Mouse (Mus musculus) midbrain, embryonic 15.5 days (tissue): ENCODE measurements around the gene Gtf2ird2. TPM values are rescaled to one million over a fixed set of nuclear protein-coding genes. Genes with fewer than 3 reads are reported as not detected.

Experiments used
- ATAC-seq: fragments of 200-750 bp; cut with Nextera tagmentation; replicated peaks from 2 replicates; pipeline ENCODE4 v1.8.0; 2017; ENCODE audit warnings: moderate TSS enrichment
- H3K27ac ChIP-seq: fragments of 300-500 bp; sonication (generic); 2 replicates; pipeline ENCODE4 v1.5.1; 2015; ENCODE audit warnings: mild to moderate bottlenecking, inconsistent platforms
- H3K27me3 ChIP-seq: fragments of 300-500 bp; sonication (generic); replicated peaks from 2 replicates; pipeline ENCODE4 v1.6.1; 2015; ENCODE audit warnings: inconsistent platforms
- H3K36me3 ChIP-seq: fragments of 300-500 bp; sonication (generic); replicated peaks from 2 replicates; pipeline ENCODE4 v1.6.1; 2015; ENCODE audit warnings: inconsistent platforms
- H3K4me1 ChIP-seq: fragments of 300-500 bp; sonication (generic); 2 replicates; pipeline ENCODE4 v1.6.1; 2015; ENCODE audit warnings: inconsistent platforms
- H3K4me2 ChIP-seq: fragments of 300-500 bp; sonication (generic); 2 replicates; pipeline ENCODE4 v1.6.1; 2015; ENCODE audit warnings: inconsistent platforms, mild to moderate bottlenecking, moderate library complexity
- H3K4me3 ChIP-seq: fragments of 300-500 bp; sonication (generic); 2 replicates; pipeline ENCODE4 v1.5.1; 2015; ENCODE audit warnings: mild to moderate bottlenecking, inconsistent platforms
- H3K9ac ChIP-seq: fragments of 300-500 bp; sonication (generic); 2 replicates; pipeline ENCODE4 v1.6.1; 2015; ENCODE audit warnings: mild to moderate bottlenecking, inconsistent platforms
- H3K9me3 ChIP-seq: fragments of 300-500 bp; sonication (generic); 2 replicates; pipeline ENCODE4 v1.6.1; 2016; ENCODE audit warnings: inconsistent platforms
- WGBS: fragments of 180-500 bp; shearing (Covaris S2); methylation state at CpG from one replicate; pipeline ENCODE4 v1.1.7; 2015; ENCODE audit warnings: mixed read lengths; 5-methylcytosine and 5-hydroxymethylcytosine counted together
- polyA plus RNA-seq: library from polyadenylated mRNA; unstranded; fragments of >200 nt; fragmentation: Nextera tagmentation; extraction: Ambion mirVana; gene quantifications from 2 replicates; pipeline ENCODE4 v1.2.1, GENCODE M21; 2015

The Gtf2ird2 gene
- polyA plus RNA-seq, 1 experiment from 2014 or later: 17.9 TPM

DNA sequence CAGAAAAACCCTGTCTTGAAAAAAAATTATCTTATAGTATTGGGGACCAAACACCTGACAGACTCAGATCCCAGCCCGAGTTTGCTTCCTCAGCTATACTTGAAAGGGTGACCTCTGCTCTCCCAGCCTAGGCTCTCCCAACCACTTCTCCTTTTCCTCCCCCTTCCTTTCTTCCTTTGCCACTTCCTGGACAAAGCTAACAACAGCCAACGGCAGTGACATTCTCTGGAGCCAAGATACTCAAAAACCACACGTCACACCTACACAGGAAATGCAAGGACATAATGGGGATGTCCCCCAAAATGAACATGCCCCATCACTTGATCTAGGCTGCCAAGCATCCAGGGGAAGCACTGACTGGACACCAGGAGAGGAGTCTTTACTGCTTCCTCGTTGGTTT is 74.6 kb downstream of the Gtf2ird2 start:
- H3K27ac ChIP-seq: no peak overlapping the region
- H3K4me2 ChIP-seq: no peak overlapping the region
- H3K4me3 ChIP-seq: no peak overlapping the region
- H3K9ac ChIP-seq: no peak overlapping the region
- ATAC-seq: no peak
- peaks cover 87% of the 10 kb centered on the region for H3K36me3 ChIP-seq
- H3K4me1 ChIP-seq: no peaks in the 10 kb centered on the region
- no peaks in the 10 kb centered on the region for H3K9me3 ChIP-seq
- H3K27me3 ChIP-seq: no peaks in the 10 kb centered on the region
- WGBS: 86% methylated on average over 4 of the region's 4 CpGs

- Histone ChIP-seq H3K4me1 (no peaks in the 10 kb centered on the region), H3K4me3 (no peak overlapping the region), H3K4me2 (no peak overlapping the region), H3K36me3 (peaks cover 87% of the 10 kb centered on the region), H3K9ac (no peak overlapping the region), H3K27ac (no peak overlapping the region), H3K9me3 (no peaks in the 10 kb centered on the region), H3K27me3 (no peaks in the 10 kb centered on the region)
- no peak for ATAC-seq
- 90% methylated on average over 2 of the region's 2 CpGs for WGBS
These were observed 75.1 kb downstream of the Gtf2ird2 start for GRCm38 (mm10) chr5:134258934-134259333.

GRCm38 (mm10) chr5:134260001-134260636 is 76.3 kb downstream of the Gtf2ird2 start:
- Histone ChIP-seq H3K27me3 (no peaks in the 10 kb centered on the region), H3K9me3 (no peaks in the 10 kb centered on the region), H3K36me3 (peaks cover 85% of the 10 kb centered on the region), H3K4me2 (no peak overlapping the region), H3K27ac (no peak overlapping the region), H3K4me1 (no peaks in the 10 kb centered on the region), H3K4me3 (no peak overlapping the region), H3K9ac (no peak overlapping the region)
- 90% methylated on average over 9 of the region's 9 CpGs for WGBS
- ATAC-seq: no peak

- Histone ChIP-seq H3K4me2 (no peak overlapping the region), H3K9ac (no peak overlapping the region), H3K27me3 (no peaks in the 10 kb centered on the region), H3K36me3 (peaks cover 66% of the 10 kb centered on the region), H3K27ac (no peak overlapping the region), H3K4me3 (no peak overlapping the region), H3K9me3 (no peaks in the 10 kb centered on the region), H3K4me1 (no peaks in the 10 kb centered on the region)
- no peak for ATAC-seq
- WGBS: 92% methylated on average over 2 of the region's 2 CpGs
These were observed 82.1 kb downstream of the Gtf2ird2 start for GRCm38 (mm10) chr5:134265890-134266289.

DNA sequence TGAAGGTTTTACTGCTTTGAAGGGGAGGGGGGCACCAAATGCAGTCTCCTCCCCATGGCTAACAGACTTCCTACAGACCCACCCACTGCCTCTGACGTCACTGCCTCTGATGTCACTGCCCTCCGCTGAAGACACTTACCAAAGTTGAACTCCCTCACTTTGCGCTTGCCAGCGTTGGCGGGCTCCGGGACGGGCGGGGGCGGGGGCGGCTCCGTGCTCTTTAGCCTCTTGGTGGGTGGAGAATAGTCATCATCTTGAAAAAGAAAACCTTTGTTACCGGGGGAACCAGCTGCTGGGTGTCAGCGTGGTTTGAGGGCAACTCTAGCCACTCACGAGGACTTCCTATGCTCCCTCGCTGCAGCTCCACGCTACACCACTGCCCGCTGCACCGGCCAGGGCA is 82.6 kb downstream of the Gtf2ird2 start:
- 89% methylated on average over 18 of the region's 18 CpGs for WGBS
- Histone ChIP-seq H3K4me3 (no peak overlapping the region), H3K27me3 (no peaks in the 10 kb centered on the region), H3K4me1 (no peaks in the 10 kb centered on the region), H3K9ac (no peak overlapping the region), H3K9me3 (no peaks in the 10 kb centered on the region), H3K27ac (no peak overlapping the region), H3K36me3 (peaks cover 66% of the 10 kb centered on the region), H3K4me2 (no peak overlapping the region)
- no peak for ATAC-seq

- 96% methylated on average over 8 of the region's 8 CpGs for WGBS
- no peaks in the 10 kb centered on the region for H3K27me3 ChIP-seq
- H3K4me3 ChIP-seq: no peak overlapping the region
- H3K9ac ChIP-seq: no peak overlapping the region
- H3K4me2 ChIP-seq: no peak overlapping the region
- peaks cover 50% of the 10 kb centered on the region for H3K36me3 ChIP-seq
- H3K4me1 ChIP-seq: no peaks in the 10 kb centered on the region
- no peak overlapping the region for H3K27ac ChIP-seq
- H3K9me3 ChIP-seq: no peaks in the 10 kb centered on the region
- ATAC-seq: no peak
These were observed 84.9 kb downstream of the Gtf2ird2 start for GRCm38 (mm10) chr5:134268751-134269150.

GRCm38 (mm10) chr5:134269751-134270150 is 85.9 kb downstream of the Gtf2ird2 start:
- Histone ChIP-seq H3K36me3 (peaks cover 47% of the 10 kb centered on the region), H3K4me3 (no peak overlapping the region), H3K27ac (no peak overlapping the region), H3K4me2 (no peak overlapping the region), H3K9me3 (no peaks in the 10 kb centered on the region), H3K9ac (no peak overlapping the region), H3K4me1 (no peaks in the 10 kb centered on the region), H3K27me3 (no peaks in the 10 kb centered on the region)
- WGBS: 81% methylated on average over 5 of the region's 5 CpGs
- ATAC-seq: no peak

GRCm38 (mm10) chr5:134270566-134270965 is 86.7 kb downstream of the Gtf2ird2 start:
- Histone ChIP-seq H3K4me3 (no peak overlapping the region), H3K36me3 (peaks cover 51% of the 10 kb centered on the region), H3K9ac (no peak overlapping the region), H3K27me3 (no peaks in the 10 kb centered on the region), H3K27ac (no peak overlapping the region), H3K4me2 (no peak overlapping the region), H3K9me3 (no peaks in the 10 kb centered on the region), H3K4me1 (no peaks in the 10 kb centered on the region)
- 92% methylated on average over 4 of the region's 4 CpGs for WGBS
- ATAC-seq: no peak

GRCm38 (mm10) chr5:134271421-134271820 is 87.6 kb downstream of the Gtf2ird2 start:
- H3K27ac ChIP-seq: no peak overlapping the region
- no peak for ATAC-seq
- no peaks in the 10 kb centered on the region for H3K4me1 ChIP-seq
- H3K27me3 ChIP-seq: no peaks in the 10 kb centered on the region
- H3K9ac ChIP-seq: no peak overlapping the region
- no peaks in the 10 kb centered on the region for H3K9me3 ChIP-seq
- no peak overlapping the region for H3K4me2 ChIP-seq
- peaks cover 51% of the 10 kb centered on the region for H3K36me3 ChIP-seq
- WGBS: 86% methylated on average over 11 of the region's 11 CpGs
- H3K4me3 ChIP-seq: no peak overlapping the region

DNA sequence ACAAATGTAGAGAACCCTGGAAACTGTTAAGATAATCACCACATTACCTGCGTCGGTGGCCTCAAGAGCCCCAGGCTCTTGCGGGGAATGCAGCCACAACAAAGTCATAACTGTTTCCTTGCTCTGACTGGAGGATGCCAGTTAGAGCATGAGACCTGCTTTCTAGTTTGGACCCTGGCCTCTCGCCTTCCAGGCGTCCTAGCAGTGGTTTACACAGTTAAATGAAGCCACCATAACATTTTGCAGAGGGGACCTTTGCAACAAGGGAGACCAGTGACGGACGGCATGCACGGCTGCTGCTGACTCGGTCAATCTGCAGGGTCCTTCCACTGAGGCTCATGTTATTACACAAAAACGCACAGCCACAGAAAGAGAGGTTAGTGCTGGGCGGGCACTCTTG is 88.9 kb downstream of the Gtf2ird2 start:
- H3K27ac ChIP-seq: no peak overlapping the region
- H3K9ac ChIP-seq: no peak overlapping the region
- H3K4me3 ChIP-seq: no peak overlapping the region
- H3K36me3 ChIP-seq: peaks cover 51% of the 10 kb centered on the region
- no peaks in the 10 kb centered on the region for H3K27me3 ChIP-seq
- H3K4me1 ChIP-seq: no peaks in the 10 kb centered on the region
- no peaks in the 10 kb centered on the region for H3K9me3 ChIP-seq
- ATAC-seq: no peak
- H3K4me2 ChIP-seq: no peak overlapping the region
- WGBS: 89% methylated on average over 11 of the region's 11 CpGs

GRCm38 (mm10) chr5:134273761-134274160 is 89.9 kb downstream of the Gtf2ird2 start:
- no peak for ATAC-seq
- Histone ChIP-seq H3K4me1 (no peaks in the 10 kb centered on the region), H3K9ac (no peak overlapping the region), H3K4me3 (no peak overlapping the region), H3K27ac (no peak overlapping the region), H3K9me3 (no peaks in the 10 kb centered on the region), H3K4me2 (no peak overlapping the region), H3K27me3 (no peaks in the 10 kb centered on the region), H3K36me3 (peaks cover 50% of the 10 kb centered on the region)
- WGBS: 87% methylated on average over 8 of the region's 8 CpGs
